Mouse (Mus musculus) cortical plate, adult 2 months (tissue): ENCODE measurements around the gene Chil1.

Source experiments
- CTCF ChIP-seq: fragments of 200-500 bp; IDR thresholded peaks from 2 replicates; pipeline ENCODE4 v1.5.1; 2011; ENCODE audit warnings: mild to moderate bottlenecking, control low read depth, low read length; ENCODE audit not compliant: insufficient read depth; ENCODE audit errors: extremely low read depth
- POLR2A ChIP-seq: fragments of 200-500 bp; IDR thresholded peaks from 2 replicates; pipeline ENCODE4 v1.6.1; 2011; ENCODE audit warnings: mild to moderate bottlenecking, low read length, control low read depth; ENCODE audit not compliant: insufficient read depth; ENCODE audit errors: extremely low read depth

DNA sequence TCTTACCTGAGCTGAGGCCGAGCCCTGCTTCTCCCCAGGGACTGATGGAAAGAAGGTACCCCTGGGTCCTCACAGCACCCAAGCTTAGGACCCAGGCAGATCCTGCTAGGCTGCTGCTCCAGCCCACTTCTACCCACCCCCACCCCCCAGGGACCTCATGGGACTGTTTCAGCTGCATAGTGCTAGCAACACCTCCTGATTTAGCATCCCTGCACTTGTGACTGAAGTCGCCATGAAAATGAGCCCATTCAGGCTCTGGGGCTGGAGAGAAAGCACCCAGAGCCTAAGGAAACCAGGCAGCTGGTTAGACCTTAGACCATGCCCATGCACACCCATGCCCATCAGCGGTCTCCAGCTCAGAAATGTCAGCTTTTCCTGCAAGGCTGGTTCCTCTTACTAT lies 36.0 kb downstream of the Chil1 start:
- no peak for TF ChIP-seq CTCF
- TF ChIP-seq POLR2A: no peak
